Mouse (Mus musculus) hindlimb bud, embryonic 11.5 days (tissue): ENCODE results near the gene Cdc25a.

Source experiments
- DNase-seq: peaks from one replicate; pipeline ENCODE4 v3.0.0-alpha.2; 2012; ENCODE audit warnings: low read depth, low spot score; ENCODE audit errors: extremely low spot score

The Cdc25a gene

DNA sequence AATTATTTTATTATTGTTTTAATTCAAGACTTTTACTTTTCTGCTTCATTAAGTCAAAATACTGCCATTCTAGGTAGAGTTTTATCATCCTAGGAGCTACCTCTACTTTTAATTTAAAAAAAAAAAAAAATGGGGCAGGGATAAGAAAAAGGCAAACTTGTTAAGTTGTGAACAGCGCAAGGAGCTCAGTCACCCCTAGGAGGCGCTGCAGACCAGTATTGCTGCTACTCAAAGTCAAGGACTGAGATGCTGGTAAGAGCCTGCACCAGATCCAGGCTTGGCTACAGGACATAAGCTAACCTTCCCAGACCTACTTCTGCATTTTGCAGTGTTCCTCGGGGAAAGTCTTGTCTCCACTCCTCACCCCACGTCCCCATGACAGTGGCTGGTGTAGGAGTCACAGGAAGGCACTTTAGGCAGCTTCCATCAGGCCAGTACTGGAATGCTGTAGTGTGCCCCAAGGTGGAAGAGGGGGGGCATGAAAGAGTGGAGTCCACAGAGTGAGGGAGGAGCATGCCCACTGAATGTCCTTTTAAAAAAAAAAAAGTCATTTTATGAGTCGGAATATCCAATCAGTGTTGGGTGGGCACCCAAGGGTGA is 17.4 kb downstream of the Cdc25a start:
- DNase-seq: peak; percentile 41

DNA sequence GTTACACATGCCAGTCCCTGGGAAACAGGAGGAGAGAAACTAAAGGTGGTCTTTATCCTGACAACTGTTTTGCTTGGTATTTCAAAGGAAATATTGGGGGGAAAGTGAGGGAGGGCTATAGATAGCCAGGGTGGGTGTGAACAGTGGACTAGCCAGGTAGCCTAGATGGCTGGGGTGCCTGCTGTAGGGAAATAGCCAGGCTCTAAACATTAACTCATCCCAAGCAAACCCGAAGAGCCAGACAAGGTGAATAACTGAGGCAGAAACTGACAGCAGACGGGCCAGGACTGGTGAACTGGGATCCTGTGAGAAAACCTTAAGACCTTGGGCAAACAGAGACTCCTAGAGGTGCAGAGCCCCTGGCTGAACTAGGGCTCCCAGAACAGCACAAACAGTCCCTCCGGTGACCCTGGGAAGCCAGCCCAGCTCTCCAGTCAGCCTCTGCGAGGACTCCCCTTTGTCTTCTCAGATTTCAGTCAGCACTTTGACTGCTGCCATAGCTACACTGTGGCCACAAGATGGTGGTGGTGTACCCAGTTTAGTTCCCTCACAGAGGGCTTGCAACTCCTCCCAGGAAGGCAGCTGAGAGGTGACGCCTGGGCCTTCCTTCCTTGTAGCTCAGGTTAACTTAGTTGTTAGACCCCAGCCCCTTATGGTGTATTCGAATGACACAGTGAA is 19.2 kb downstream of the Cdc25a start:
- peak; percentile 61 for DNase-seq

DNA sequence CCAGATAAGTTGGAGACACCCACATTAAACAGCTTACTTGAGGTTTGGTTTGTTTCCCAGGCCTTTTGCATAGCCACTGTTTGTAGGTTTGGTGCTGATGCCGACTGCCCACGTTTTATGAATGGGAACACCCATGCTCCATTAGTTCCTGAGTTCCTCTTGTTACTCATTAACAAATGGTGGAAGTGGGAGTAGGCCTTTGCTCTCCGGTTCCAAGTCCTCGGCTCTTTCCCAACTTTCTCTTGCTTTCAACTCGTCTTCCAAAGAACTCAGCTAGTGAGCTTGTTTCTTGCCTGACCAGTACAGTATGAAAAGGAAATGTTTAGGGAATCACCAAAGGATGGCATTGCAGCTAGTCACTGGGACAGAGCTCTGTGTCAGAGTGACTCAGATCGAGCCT is 20.2 kb downstream of the Cdc25a start:
- DNase-seq: no peak

DNA sequence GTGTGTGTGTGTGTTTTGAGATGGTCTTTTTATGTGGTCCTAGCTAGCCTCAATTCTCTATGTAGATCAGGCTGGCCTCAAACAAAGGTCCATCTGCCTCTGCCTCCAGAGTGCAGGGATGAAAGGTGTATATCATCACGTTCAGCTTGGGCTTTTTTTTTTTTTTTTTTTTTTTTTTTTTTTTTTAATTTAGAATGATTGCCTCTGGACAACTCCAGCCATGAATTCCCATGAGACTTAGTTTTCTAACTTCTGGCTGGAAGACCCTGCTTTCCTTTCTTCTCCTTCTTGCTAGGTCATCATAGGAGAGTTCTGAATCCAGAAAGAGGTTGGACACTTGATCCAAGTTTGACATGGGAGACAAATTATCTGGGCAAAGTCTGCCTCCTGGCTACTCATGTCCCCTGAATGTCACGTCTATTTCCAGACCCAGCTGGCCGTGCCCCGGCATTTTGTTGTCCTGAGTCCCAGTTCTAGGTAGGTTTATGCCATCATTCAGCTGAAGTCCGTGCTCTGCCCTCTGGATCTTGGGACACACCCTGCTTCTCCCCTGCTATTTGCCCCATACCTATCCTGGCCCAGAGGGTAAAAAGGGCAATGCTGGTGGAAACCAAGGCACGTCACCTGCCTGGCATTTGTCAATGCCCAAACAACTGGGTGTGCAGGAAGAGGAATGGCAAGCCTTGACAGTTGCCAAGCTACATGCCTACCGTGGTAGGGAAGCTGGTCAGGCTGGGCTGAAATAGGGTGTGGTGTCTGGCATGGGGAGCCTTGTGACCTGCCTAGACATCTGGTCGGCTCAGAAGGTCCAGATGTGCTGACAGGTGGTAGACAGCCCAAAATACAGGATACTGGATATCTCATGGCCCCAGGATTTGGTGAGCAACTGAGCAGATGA is 21.1 kb downstream of the Cdc25a start:
- no peak for DNase-seq

DNA sequence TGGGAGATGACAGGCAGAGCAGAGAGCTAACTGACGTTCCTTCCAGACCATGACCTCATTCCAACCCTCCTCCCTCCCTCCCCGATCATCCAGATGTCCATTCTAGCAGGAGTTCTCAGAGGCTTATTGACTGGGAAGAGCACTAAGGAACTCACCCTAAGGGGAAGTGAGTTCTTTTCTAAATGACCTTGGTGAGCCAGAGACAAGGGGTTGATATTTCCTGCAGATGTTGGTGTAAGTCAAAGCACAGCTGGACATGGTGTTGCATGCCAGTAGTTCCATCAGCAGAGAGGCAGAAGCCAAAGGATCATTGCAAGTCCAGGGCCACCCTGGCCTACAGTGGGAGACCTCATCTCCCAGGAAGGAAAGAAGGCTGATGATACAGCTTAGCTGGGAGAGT is 22.6 kb downstream of the Cdc25a start:
- DNase-seq: no peak

DNA sequence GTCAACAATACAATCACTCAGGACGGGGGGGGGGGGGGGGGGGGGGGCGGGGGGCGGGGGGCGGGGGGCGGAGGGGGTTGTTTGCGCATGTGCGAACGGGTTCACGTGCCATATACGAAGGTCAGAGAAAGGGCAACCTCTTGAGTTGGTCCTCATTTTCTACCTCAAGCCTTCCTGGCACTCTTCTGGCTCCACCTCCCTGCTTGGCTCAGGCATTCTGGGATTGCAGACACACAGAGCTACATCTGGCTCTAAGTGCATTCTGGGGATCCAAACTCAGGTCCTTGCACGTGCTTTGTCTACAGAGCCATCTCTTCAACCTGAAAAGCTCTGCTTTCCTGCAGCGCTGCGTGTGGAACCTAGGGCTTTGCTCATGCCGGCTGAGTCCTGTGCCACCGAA is 24.0 kb downstream of the Cdc25a start:
- no peak for DNase-seq

DNA sequence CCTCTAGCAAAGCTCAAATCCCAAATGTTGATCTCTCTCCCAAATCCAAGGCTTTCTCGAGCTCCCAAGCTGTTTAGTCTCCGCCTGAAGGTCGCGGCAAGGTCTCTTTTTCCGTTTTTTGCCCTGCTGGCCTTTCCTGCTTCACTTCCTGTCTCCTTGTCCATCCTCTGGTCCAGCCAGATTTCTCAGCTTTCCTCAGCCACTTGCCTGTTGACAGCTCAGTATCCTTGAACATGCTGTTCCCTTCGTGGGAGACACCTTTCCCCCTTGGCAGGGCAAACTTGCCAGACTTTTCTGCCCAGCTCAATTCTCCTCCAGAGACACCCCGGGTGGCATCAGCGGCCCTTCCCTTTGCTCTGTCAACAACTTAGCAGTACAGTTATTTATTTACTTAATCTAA is 24.4 kb downstream of the Cdc25a start:
- no peak for DNase-seq

DNA sequence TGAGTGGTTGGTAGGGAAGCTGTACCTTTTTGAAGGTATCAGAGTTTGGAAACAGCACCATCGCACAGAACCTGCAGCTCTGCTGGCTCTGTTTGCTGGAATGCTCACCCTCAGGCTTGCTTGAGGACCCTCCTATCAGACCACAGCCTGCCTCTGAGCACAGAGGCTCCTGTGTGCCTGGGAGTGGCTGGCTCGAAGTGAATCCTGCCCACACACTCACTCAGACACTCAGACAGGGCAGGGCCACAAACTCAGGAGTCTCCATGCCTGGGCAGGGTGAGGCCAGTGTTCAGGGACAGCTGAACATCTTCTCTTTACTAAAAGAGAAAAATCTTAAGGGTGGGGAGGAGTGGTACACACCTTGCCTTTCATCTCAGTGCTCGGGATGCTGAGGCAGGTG is 25.2 kb downstream of the Cdc25a start:
- DNase-seq: no peak

DNA sequence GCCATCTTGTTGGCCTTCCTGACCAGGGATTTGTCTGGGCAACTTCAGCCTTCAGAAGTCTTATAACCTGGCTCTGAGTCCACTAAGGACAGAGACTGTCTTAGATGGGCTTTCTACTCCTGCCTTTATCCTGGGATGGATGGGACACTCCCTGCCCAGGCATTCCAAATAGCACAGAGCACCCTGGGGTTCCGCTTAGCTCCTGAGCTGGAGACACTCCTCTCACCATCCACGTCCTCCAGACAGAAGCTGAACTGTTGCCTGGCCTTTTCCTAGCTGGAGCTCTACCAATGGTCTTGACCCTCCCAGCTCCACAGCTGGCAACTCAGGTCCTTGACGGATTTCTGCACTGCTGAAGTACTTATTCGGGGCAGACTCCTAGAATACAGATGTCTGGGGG is 26.9 kb downstream of the Cdc25a start:
- DNase-seq: no peak

DNA sequence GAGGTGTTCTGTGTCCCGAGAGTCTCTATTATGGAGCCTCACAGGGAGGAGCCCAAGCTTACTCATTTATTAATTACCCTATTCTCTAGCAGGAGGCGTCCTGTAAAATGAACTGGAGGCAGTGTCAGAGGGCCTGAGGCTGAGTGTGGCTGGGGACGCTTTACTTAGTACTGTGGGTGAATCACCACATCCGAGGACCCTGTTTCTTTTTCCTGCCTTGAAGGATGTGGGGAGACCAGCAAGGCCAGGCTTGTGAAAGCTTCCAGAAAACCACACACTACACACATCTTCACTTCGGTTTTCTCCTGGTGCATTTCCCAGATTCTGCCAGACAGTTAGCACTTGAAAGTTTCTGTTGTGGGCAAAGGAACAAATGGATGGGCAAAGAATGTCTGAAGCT is 27.4 kb downstream of the Cdc25a start:
- DNase-seq: no peak

DNA sequence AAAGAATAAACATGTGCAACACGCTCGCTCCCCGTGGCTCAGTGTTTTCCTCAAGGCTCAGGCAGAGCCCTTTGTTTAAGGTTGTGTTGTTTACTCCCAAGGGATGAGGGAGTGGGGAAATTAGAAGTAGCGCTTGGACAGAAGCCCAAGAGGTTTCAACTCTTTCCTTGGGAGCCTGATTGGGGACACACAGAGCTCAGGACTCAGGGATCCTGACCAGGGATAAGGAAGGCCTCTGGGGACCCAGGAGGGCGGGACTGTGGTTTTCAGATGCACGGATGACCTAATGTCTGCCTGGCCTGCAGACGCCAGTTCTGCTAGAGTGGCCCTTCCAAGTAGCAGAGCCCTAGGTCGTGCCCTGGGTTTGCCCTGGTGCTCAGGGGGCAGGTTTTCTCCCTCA is 31.9 kb downstream of the Cdc25a start:
- DNase-seq: no peak

DNA sequence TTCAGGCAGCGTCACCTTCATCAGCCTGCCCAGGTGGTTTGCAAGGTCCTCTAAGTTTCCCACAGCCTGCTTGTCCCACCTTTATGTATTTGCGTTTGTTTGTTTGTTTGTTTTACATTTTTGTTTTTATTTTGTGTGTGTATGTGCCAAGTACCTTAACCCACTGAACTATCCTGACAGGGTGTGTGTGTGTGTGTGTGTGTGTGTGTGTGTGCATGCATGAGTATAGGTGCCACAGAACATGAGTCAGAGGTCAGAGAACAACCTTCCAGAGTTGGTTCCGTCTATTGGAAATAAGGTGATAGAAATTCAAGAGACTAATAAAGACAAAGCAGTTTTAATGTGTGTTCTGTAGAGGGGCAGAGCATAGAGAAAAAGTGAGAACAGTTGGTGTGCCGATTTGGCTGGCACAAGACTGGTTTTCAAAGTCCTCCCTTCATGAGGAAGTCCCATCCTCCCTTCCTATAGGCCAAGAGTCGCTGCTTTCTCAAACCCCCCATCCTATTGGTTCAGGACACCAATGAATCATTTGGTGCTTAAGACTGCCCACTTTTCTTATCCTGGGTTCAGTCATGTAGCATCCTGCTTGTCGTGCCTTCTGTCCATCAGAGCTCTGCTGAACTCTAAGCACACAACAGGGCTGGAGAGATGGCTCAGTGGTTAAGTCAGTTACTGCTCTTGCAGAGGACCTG is 32.5 kb downstream of the Cdc25a start:
- DNase-seq: no peak

DNA sequence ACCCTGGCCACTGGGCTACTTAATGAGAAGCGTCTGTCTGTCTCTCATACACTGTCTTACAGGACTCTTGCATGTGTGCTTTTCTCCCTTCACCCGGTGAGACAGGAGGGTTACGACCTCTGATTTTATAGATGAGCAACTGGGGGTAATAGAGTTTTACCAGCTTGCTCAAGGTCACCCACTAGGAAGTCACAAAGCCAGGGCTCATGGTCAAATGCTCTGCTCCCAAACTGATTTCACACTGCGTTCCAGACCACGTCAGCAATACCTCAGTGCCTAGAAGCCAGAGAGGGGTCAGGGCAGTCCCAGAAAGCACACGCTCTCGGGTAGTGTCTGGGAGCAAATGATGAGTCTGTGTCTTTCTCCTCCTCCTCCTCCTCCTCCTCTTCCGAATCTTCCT is 33.7 kb downstream of the Cdc25a start:
- no peak for DNase-seq

DNA sequence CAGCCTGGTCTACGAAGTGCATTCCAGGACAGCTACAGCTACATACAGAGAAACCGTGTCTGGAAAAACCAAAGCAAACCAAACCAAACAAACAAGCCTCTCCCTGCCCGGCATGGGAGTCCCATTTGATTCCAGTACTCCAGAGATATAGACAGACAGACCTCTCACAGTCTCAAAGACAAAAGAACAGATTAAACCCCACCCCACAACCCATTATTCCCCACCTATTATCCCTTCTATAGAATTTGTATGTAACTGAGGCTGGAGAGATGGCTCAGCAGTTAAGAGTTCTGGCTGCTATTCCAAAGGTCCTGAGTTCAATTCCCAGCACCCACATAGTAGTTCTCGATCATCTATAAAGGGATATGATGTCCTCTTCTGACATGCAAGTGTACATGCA is 34.5 kb downstream of the Cdc25a start:
- no peak for DNase-seq

DNA sequence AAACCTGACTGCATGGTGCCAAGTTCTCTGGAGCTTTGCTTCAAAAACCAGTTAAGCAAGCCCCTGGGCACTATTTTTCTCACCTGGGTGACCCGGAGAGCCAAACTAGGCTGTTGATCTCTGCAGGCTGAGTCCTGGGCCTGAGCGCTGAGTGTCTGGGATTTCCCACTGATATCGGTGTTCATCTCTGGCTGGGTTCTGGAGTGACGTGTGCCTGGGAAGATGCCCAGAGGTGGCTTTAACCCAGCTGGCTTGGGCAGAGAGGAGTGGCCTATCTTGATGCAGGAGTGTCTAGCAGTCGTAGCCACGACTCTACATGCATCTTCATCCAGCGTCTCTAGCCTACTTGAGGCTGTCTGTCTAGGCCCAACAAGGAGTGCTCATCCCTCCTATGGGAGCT is 36.4 kb downstream of the Cdc25a start:
- no peak for DNase-seq

DNA sequence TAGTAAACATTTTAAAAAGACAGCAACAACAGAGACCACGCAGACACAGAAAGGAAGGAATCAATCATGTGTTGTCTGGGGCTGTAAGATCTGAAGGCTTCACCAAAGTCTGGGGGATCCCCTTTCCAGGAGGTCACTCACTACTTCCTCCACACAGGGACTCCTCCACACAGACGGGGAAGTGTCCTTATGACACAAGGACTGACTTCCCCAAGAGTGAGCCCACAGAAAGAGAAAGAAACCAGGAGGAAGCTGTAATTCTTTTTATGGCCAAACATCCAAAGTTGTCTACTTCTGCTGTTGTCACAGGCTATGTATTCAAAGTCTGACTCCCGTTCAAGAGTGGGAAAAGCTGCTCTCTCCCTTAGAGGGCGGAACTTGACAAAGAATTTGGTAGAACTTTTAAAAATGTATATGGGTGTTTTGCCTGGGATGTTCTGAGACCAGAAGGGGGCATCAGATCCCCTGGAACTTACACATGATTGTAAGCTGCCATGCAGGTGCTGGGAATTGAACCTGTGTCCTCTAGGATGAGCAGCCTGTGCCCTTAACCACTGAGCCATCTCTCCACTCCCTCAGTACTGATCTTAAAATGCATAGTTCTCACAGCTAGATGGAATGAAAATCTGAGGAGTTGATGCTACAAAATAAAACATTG is 39.0 kb downstream of the Cdc25a start:
- no peak for DNase-seq

DNA sequence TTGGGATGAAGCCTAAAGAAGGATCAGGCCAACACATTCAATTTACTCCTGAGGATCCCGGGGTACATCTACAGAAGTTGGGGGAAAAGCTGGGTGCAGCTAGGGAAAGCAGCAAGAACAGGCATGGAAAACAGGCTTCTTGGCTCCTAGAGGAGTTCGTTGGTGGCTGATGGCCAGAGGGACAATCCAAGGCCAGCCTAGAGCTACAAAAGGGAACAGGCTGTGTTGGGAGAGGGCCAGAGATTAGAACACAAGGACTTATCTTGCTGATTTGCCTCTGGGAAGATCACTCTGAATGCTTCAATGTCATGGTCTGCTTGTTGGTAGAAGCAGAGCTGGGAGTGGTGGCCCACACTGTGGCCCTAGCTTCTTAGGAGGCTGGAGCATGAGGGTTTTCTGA is 42.6 kb downstream of the Cdc25a start:
- no peak for DNase-seq

DNA sequence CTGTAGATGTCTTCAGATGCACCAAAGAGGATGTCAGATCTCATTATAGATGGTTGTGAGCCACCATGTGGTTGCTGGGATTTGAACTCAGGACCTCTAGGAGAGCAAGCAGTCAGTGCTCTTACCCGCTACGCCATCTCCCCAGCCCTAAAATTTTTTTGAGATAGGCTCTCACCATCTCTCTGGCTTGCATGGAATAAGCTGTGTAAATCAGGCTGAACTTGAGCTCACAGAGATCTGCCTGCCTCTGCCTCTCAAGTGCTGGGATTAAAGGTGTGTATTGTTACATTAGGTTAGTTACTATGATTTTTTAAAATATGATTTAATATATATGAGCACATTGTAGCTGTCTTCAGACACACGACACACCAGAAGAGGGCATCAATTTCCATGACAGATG is 53.8 kb downstream of the Cdc25a start:
- no peak for DNase-seq

DNA sequence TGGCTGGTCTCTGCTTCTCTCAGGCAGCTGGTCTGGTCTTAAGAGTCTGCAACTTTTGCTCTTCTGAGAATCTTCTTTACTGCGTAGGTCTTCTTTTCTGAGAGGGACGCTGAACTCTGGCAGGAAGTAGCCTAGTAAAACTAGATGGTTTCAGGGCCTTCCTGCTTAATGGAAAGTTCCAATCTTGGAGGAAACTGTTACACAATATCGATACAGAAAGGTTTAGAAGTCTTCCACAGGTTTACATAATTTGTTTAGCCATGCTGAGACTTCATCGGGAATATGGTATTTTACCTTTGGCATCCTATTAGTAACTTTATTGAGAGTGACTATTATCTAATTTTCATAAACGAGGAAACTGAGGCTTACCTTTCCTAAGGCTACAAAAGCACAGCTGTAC is 54.7 kb downstream of the Cdc25a start:
- DNase-seq: no peak

DNA sequence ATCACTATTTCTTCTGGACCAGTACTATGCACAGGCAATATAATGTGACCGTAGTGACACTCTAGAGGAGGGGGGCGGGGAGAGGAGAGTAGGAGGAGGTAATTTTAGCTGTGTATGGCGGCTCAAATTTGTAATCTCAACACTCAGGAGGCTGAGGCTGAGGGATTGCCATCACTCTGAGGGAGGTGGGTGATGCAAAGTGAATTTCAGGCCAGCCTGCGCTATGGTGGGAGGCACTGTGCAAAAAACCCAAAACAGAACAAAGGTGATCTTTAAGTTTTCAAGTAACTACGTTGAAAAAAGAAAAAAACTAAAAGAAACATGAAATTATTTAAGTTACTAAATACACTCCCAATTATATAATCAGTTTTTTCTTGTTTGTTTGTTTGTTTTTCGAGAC is 55.4 kb downstream of the Cdc25a start:
- no peak for DNase-seq
